Mouse (Mus musculus) embryonic facial prominence, embryonic 12.5 days (tissue): ENCODE results near the gene Eln. TPM values are rescaled to one million over a fixed set of nuclear protein-coding genes. Genes with fewer than 3 reads are reported as not detected.

ENCODE experiments used
- ATAC-seq: fragments of 200-750 bp; cut with Nextera tagmentation; 2 replicates; pipeline ENCODE4 v1.8.0; 2017; ENCODE audit not compliant: insufficient number of reproducible peaks, insufficient read depth, low FRiP score, low TSS enrichment
- H3K27ac ChIP-seq: fragments of 300-500 bp; sonication (generic); 2 replicates; pipeline ENCODE4 v1.5.1; 2016; ENCODE audit warnings: mild to moderate bottlenecking
- H3K27me3 ChIP-seq: fragments of 300-500 bp; sonication (generic); 2 replicates; pipeline ENCODE4 v1.6.1; 2016; ENCODE audit warnings: mild to moderate bottlenecking, moderate library complexity
- H3K36me3 ChIP-seq: fragments of 300-500 bp; sonication (generic); 2 replicates; pipeline ENCODE4 v1.6.1; 2016; ENCODE audit warnings: mild to moderate bottlenecking
- H3K4me1 ChIP-seq: fragments of 300-500 bp; sonication (generic); 2 replicates; pipeline ENCODE4 v1.6.1; 2016
- H3K4me2 ChIP-seq: fragments of 300-500 bp; sonication (generic); replicated peaks from 2 replicates; pipeline ENCODE4 v1.6.1; 2016; ENCODE audit warnings: mild to moderate bottlenecking, moderate library complexity
- H3K4me3 ChIP-seq: fragments of 300-500 bp; sonication (generic); 2 replicates; pipeline ENCODE4 v1.5.1; 2016; ENCODE audit warnings: mild to moderate bottlenecking
- H3K9ac ChIP-seq: fragments of 300-500 bp; sonication (generic); 2 replicates; pipeline ENCODE4 v1.6.1; 2016; ENCODE audit warnings: mild to moderate bottlenecking, moderate library complexity
- H3K9me3 ChIP-seq: fragments of 300-500 bp; sonication (generic); 2 replicates; pipeline ENCODE4 v1.6.1; 2016; ENCODE audit warnings: mild to moderate bottlenecking, moderate library complexity
- WGBS: fragments of 180-500 bp; shearing (Covaris S2); methylation state at CpG from one replicate; pipeline ENCODE4 v1.1.7; 2016; 5-methylcytosine and 5-hydroxymethylcytosine counted together
- polyA plus RNA-seq: library from polyadenylated mRNA; unstranded; fragments of >200 nt; fragmentation: Nextera tagmentation; extraction: Ambion mirVana; gene quantifications from 2 replicates; pipeline ENCODE4 v1.2.1, GENCODE M21; 2016

Eln gene
- polyA plus RNA-seq, 1 experiment from 2014 or later: 35.4 TPM

GRCm38 (mm10) chr5:134720058-134720457, 27.1 kb downstream of the Eln start:
- H3K27me3 ChIP-seq: 0 out of 2 replicates have a peak, but pooled peaks cover 2% of the 10 kb centered on the region
- no peak overlapping the region for H3K4me3 ChIP-seq
- no peak overlapping the region for H3K4me2 ChIP-seq
- H3K4me1 ChIP-seq: no peaks in the 10 kb centered on the region
- no peak for ATAC-seq
- no peaks in the 10 kb centered on the region for H3K9me3 ChIP-seq
- H3K9ac ChIP-seq: no peak overlapping the region
- H3K27ac ChIP-seq: no peak overlapping the region
- H3K36me3 ChIP-seq: no peaks in the 10 kb centered on the region
- WGBS: 46% methylated on average over 4 of the region's 4 CpGs

- no peak overlapping the region for H3K27ac ChIP-seq
- no peak for ATAC-seq
- 63% methylated on average over 7 of the region's 7 CpGs for WGBS
- H3K4me2 ChIP-seq: no peak overlapping the region
- no peaks in the 10 kb centered on the region for H3K4me1 ChIP-seq
- no peak overlapping the region for H3K9ac ChIP-seq
- H3K27me3 ChIP-seq: 0 out of 2 replicates have a peak, but pooled peaks cover 2% of the 10 kb centered on the region
- 0 out of 2 replicates have a peak, but pooled peaks cover 3% of the 10 kb centered on the region for H3K36me3 ChIP-seq
- H3K4me3 ChIP-seq: no peak overlapping the region
- H3K9me3 ChIP-seq: no peaks in the 10 kb centered on the region
Observed at GRCm38 (mm10) chr5:134711076-134711475, 36.0 kb downstream of the Eln start.

GRCm38 (mm10) chr5:134709275-134709674, 37.8 kb downstream of the Eln start:
- WGBS: 59% methylated on average over 6 of the region's 6 CpGs
- Histone ChIP-seq H3K4me3 (no peak overlapping the region), H3K4me2 (no peak overlapping the region), H3K27me3 (no peaks in the 10 kb centered on the region), H3K27ac (no peak overlapping the region), H3K4me1 (no peaks in the 10 kb centered on the region), H3K9ac (no peak overlapping the region), H3K36me3 (0 out of 2 replicates have a peak, but pooled peaks cover 3% of the 10 kb centered on the region), H3K9me3 (no peaks in the 10 kb centered on the region)
- ATAC-seq: 0 out of 2 replicates have a peak, but pooled peaks have one; percentile 6

GRCm38 (mm10) chr5:134704157-134704556, 43.0 kb downstream of the Eln start:
- Histone ChIP-seq H3K4me2 (no peak overlapping the region), H3K4me3 (no peak overlapping the region), H3K27ac (no peak overlapping the region), H3K27me3 (no peaks in the 10 kb centered on the region; the same call in 1 of the 2 replicates), H3K9me3 (no peaks in the 10 kb centered on the region), H3K9ac (no peak overlapping the region), H3K4me1 (no peaks in the 10 kb centered on the region), H3K36me3 (0 out of 2 replicates have a peak, but pooled peaks cover 2% of the 10 kb centered on the region)
- peak; percentile 77; the same call in 1 of the 2 replicates for ATAC-seq

GRCm38 (mm10) chr5:134695539-134695938, 51.6 kb downstream of the Eln start:
- no peaks in the 10 kb centered on the region for H3K9me3 ChIP-seq
- no peaks in the 10 kb centered on the region for H3K27me3 ChIP-seq
- no peak overlapping the region for H3K9ac ChIP-seq
- no peak overlapping the region for H3K4me2 ChIP-seq
- no peak overlapping the region for H3K27ac ChIP-seq
- no peaks in the 10 kb centered on the region for H3K4me1 ChIP-seq
- no peak for ATAC-seq
- no peak overlapping the region for H3K4me3 ChIP-seq
- 52% methylated on average over 2 of the region's 2 CpGs for WGBS
- no peaks in the 10 kb centered on the region for H3K36me3 ChIP-seq

- Histone ChIP-seq H3K9ac (no peak overlapping the region), H3K4me3 (no peak overlapping the region), H3K27ac (no peak overlapping the region), H3K4me1 (no peaks in the 10 kb centered on the region), H3K4me2 (no peak overlapping the region), H3K27me3 (no peaks in the 10 kb centered on the region), H3K36me3 (no peaks in the 10 kb centered on the region), H3K9me3 (no peaks in the 10 kb centered on the region)
- no peak for ATAC-seq
- 3% methylated on average over 2 of the region's 2 CpGs for WGBS
Observed at GRCm38 (mm10) chr5:134695082-134695481, 52.0 kb downstream of the Eln start.

- no peak overlapping the region for H3K4me3 ChIP-seq
- ATAC-seq: no peak
- H3K36me3 ChIP-seq: no peaks in the 10 kb centered on the region
- H3K9me3 ChIP-seq: no peaks in the 10 kb centered on the region
- WGBS: 92% methylated on average over 1 of the region's 1 CpGs
- H3K4me2 ChIP-seq: no peak overlapping the region
- no peaks in the 10 kb centered on the region for H3K27me3 ChIP-seq
- H3K4me1 ChIP-seq: peaks cover 2% of the 10 kb centered on the region
- no peak overlapping the region for H3K27ac ChIP-seq
- H3K9ac ChIP-seq: no peak overlapping the region
Observed at GRCm38 (mm10) chr5:134692704-134693103, 54.4 kb downstream of the Eln start.

GRCm38 (mm10) chr5:134688718-134689284, 58.3 kb downstream of the Eln start:
- ATAC-seq: peak; percentile 96
- peaks cover 11% of the 10 kb centered on the region for H3K4me1 ChIP-seq
- H3K9me3 ChIP-seq: no peaks in the 10 kb centered on the region
- peaks cover 26% of the 10 kb centered on the region; the same call in 1 of the 2 replicates for H3K36me3 ChIP-seq
- H3K4me3 ChIP-seq: peak overlapping the region; percentile 63
- under 1% methylated on average over 38 of the region's 38 CpGs for WGBS
- H3K27me3 ChIP-seq: 0 out of 2 replicates have a peak, but pooled peaks cover 3% of the 10 kb centered on the region
- peak overlapping the region; percentile 76 for H3K27ac ChIP-seq
- peak overlapping the region; percentile 87 for H3K4me2 ChIP-seq
- peak overlapping the region; percentile 71; the same call in 1 of the 2 replicates for H3K9ac ChIP-seq

GRCm38 (mm10) chr5:134688086-134688717, 58.9 kb downstream of the Eln start, which contains the start of gene Limk1:
TSS of gene Limk1 (minus strand) at chr5:134688598.
- Histone ChIP-seq H3K27ac (peak within 1 kb of the TSS; percentile 76), H3K27me3 (0 out of 2 replicates have a peak, but pooled peaks cover 3% of the 10 kb centered on the region), H3K4me1 (peaks cover 11% of the 10 kb centered on the region), H3K4me3 (peak within 1 kb of the TSS; percentile 63), H3K36me3 (peaks cover 29% of the 10 kb centered on the region; the same call in 1 of the 2 replicates), H3K9me3 (no peaks in the 10 kb centered on the region), H3K4me2 (peak within 1 kb of the TSS; percentile 87), H3K9ac (peak within 1 kb of the TSS; percentile 71)
- WGBS: under 1% methylated on average over 65 of the region's 69 CpGs
- no peak; the same call in 1 of the 2 replicates for ATAC-seq

- no peak overlapping the region for H3K27ac ChIP-seq
- peak overlapping the region; percentile 71 for H3K9ac ChIP-seq
- peak overlapping the region; percentile 63 for H3K4me3 ChIP-seq
- H3K27me3 ChIP-seq: 0 out of 2 replicates have a peak, but pooled peaks cover 3% of the 10 kb centered on the region
- peaks cover 11% of the 10 kb centered on the region for H3K4me1 ChIP-seq
- H3K9me3 ChIP-seq: no peaks in the 10 kb centered on the region
- peak overlapping the region; percentile 87 for H3K4me2 ChIP-seq
- 75% methylated on average over 1 of the region's 1 CpGs for WGBS
- ATAC-seq: no peak
- H3K36me3 ChIP-seq: peaks cover 35% of the 10 kb centered on the region
Observed at GRCm38 (mm10) chr5:134687187-134687586, 59.9 kb downstream of the Eln start.

- no peak for ATAC-seq
Observed at GRCm38 (mm10) chr5:134686541-134686940, 60.6 kb downstream of the Eln start.

GRCm38 (mm10) chr5:134684398-134684797, 62.7 kb downstream of the Eln start:
- H3K27me3 ChIP-seq: 0 out of 2 replicates have a peak, but pooled peaks cover 3% of the 10 kb centered on the region
- no peak overlapping the region for H3K27ac ChIP-seq
- peaks cover 14% of the 10 kb centered on the region for H3K4me1 ChIP-seq
- H3K4me2 ChIP-seq: no peak overlapping the region
- H3K36me3 ChIP-seq: peaks cover 43% of the 10 kb centered on the region
- ATAC-seq: no peak
- WGBS: 72% methylated on average over 2 of the region's 2 CpGs
- H3K4me3 ChIP-seq: no peak overlapping the region
- no peak overlapping the region for H3K9ac ChIP-seq
- no peaks in the 10 kb centered on the region for H3K9me3 ChIP-seq

More at GRCm38 (mm10) chr5:134686541-134686940, 60.6 kb downstream of the Eln start:
- WGBS: 88% methylated on average over 6 of the region's 6 CpGs
- Histone ChIP-seq H3K4me2 (no peak overlapping the region), H3K4me3 (no peak overlapping the region), H3K9me3 (no peaks in the 10 kb centered on the region), H3K4me1 (peaks cover 11% of the 10 kb centered on the region), H3K36me3 (peaks cover 35% of the 10 kb centered on the region), H3K9ac (no peak overlapping the region), H3K27me3 (0 out of 2 replicates have a peak, but pooled peaks cover 3% of the 10 kb centered on the region), H3K27ac (no peak overlapping the region)
